1 mouse cellular context compared by ENCODE assay signal in genomic region chr3:51277201-51278150, GRCm38 (mm10).
TF ChIP-seq lines count a peak whose summit lies in the region.

No protein-coding gene starts in this region.

TF ChIP-seq in CH12.LX, 34 proteins besides CTCF, POLR2A, EP300 and RAD21 (continued from another document):
- TF ChIP-seq SIN3A (IDR thresholded peaks at IDR 0.05; ENCODE audit: low read length) (peak; percentile 70; the same call in 1 of the 2 replicates), MAFK (IDR thresholded peaks at IDR 0.05; ENCODE audit: insufficient replicate concordance, low read length) (no peak), CHD1 (IDR thresholded peaks at IDR 0.05; ENCODE audit: low read depth, low read length) (peak; percentile 93), JUND (conservative IDR thresholded peaks at IDR 0.05; ENCODE audit: low read depth, low read length) (no peak), ZKSCAN1 (IDR thresholded peaks at IDR 0.05; ENCODE audit: borderline replicate concordance, low read depth, low read length) (no peak), SMC3 (IDR thresholded peaks at IDR 0.05; ENCODE audit: low read depth, low read length) (no peak), CHD2 (IDR thresholded peaks at IDR 0.05; ENCODE audit: low read length) (0 out of 2 replicates have a peak, but pooled peaks have one; percentile 47), NRF1 (IDR thresholded peaks at IDR 0.05; ENCODE audit: low read depth, low read length) (no peak; the same call in 1 of the 2 replicates), UBTF (IDR thresholded peaks at IDR 0.05; ENCODE audit: low read depth, low read length) (peak; percentile 95), E2F4 (IDR thresholded peaks at IDR 0.05; ENCODE audit: insufficient replicate concordance, low read depth, low read length) (no peak), BHLHE40 (IDR thresholded peaks at IDR 0.05; ENCODE audit: low read depth, low read length) (peak; percentile 65), NELFE (IDR thresholded peaks at IDR 0.05; ENCODE audit: low read depth, low read length) (peak; percentile 91), ETS1 (conservative IDR thresholded peaks at IDR 0.05; ENCODE audit: low read depth, low read length) (no peak), RCOR1 (conservative IDR thresholded peaks at IDR 0.05; ENCODE audit: low read depth, low read length) (no peak), MYC (IDR thresholded peaks at IDR 0.05; ENCODE audit: low read depth, low read length) (no peak), POLR2AphosphoS2 (IDR thresholded peaks at IDR 0.05; ENCODE audit: low read depth, low read length) (peak; percentile 62; the same call in 1 of the 2 replicates), USF1 (IDR thresholded peaks at IDR 0.05; ENCODE audit: low read depth, low read length) (no peak)
